Mouse (Mus musculus) thymus, adult 2 months (tissue): ENCODE data around the gene Snn.
A peak's percentile ranks its signal among the peaks of the same experiment; 100 is the strongest.

Source experiments
- CTCF ChIP-seq: fragments of 200-500 bp; IDR thresholded peaks from 2 replicates; pipeline ENCODE4 v1.5.1; 2012; ENCODE audit warnings: mild to moderate bottlenecking, control low read depth, low read length, moderate library complexity, borderline replicate concordance; ENCODE audit not compliant: control insufficient read depth, poor library complexity, insufficient read depth; ENCODE audit errors: extremely low read depth
- POLR2A ChIP-seq: fragments of 200-500 bp; IDR thresholded peaks from 2 replicates; pipeline ENCODE4 v1.6.1; 2012; ENCODE audit warnings: mild to moderate bottlenecking, low read length, control low read depth, moderate library complexity; ENCODE audit not compliant: control insufficient read depth, poor library complexity, insufficient read depth; ENCODE audit errors: extremely low read depth

- no peak for TF ChIP-seq POLR2A
- peak; percentile 93; the same call in 1 of the 2 replicates for TF ChIP-seq CTCF
Observed at GRCm38 (mm10) chr16:11035790-11036431, 24.8 kb upstream of the Snn start.
